Mouse (Mus musculus) embryonic facial prominence, embryonic 13.5 days (tissue): ENCODE results near the gene Tceanc. TPM values are rescaled to one million over a fixed set of nuclear protein-coding genes. Genes with fewer than 3 reads are reported as not detected.
A peak's percentile ranks its signal among the peaks of the same experiment; 100 is the strongest.

ENCODE experiments used
- ATAC-seq: fragments of 200-750 bp; cut with Nextera tagmentation; 2 replicates; pipeline ENCODE4 v1.8.0; 2017; ENCODE audit warnings: low read depth; ENCODE audit not compliant: insufficient number of reproducible peaks, insufficient read depth, low FRiP score, low TSS enrichment
- H3K27ac ChIP-seq: fragments of 300-500 bp; sonication (generic); 2 replicates; pipeline ENCODE4 v1.5.1; 2015; ENCODE audit warnings: moderate library complexity, mild to moderate bottlenecking, inconsistent platforms
- H3K27me3 ChIP-seq: fragments of 300-500 bp; sonication (generic); 2 replicates; pipeline ENCODE4 v1.6.1; 2015; ENCODE audit warnings: mild to moderate bottlenecking, inconsistent platforms
- H3K36me3 ChIP-seq: fragments of 300-500 bp; sonication (generic); 2 replicates; pipeline ENCODE4 v1.6.1; 2015; ENCODE audit warnings: mild to moderate bottlenecking, inconsistent platforms
- H3K4me1 ChIP-seq: fragments of 300-500 bp; sonication (generic); 2 replicates; pipeline ENCODE4 v1.6.1; 2015; ENCODE audit warnings: inconsistent platforms
- H3K4me2 ChIP-seq: fragments of 300-500 bp; sonication (generic); 2 replicates; pipeline ENCODE4 v1.6.1; 2015; ENCODE audit warnings: moderate library complexity, mild to moderate bottlenecking, inconsistent platforms
- H3K4me3 ChIP-seq: fragments of 300-500 bp; sonication (generic); 2 replicates; pipeline ENCODE4 v1.5.1; 2015; ENCODE audit warnings: mild to moderate bottlenecking, inconsistent platforms
- H3K9ac ChIP-seq: fragments of 300-500 bp; sonication (generic); 2 replicates; pipeline ENCODE4 v1.6.1; 2015; ENCODE audit warnings: mild to moderate bottlenecking, inconsistent platforms
- H3K9me3 ChIP-seq: fragments of 300-500 bp; sonication (generic); 2 replicates; pipeline ENCODE4 v1.6.1; 2016; ENCODE audit warnings: inconsistent platforms
- WGBS: fragments of 180-500 bp; shearing (Covaris S2); methylation state at CpG from one replicate; pipeline ENCODE4 v1.1.7; 2015; ENCODE audit warnings: mixed read lengths; 5-methylcytosine and 5-hydroxymethylcytosine counted together
- polyA plus RNA-seq: library from polyadenylated mRNA; unstranded; fragments of >200 nt; fragmentation: Nextera tagmentation; extraction: Ambion mirVana; gene quantifications from 2 replicates; pipeline ENCODE4 v1.2.1, GENCODE M21; 2015

Tceanc gene
- polyA plus RNA-seq, 1 experiment from 2014 or later: 9.6 TPM

GRCm38 (mm10) chrX:166479365-166479983, 38.9 kb downstream of the Tceanc start, which contains the start of gene Rab9:
TSS of gene Rab9 (minus strand) at chrX:166479867.
- H3K27me3 ChIP-seq: peaks cover 9% of the 10 kb centered on the region; the same call in 1 of the 2 replicates
- H3K9ac ChIP-seq: peak within 1 kb of the TSS; percentile 80
- WGBS: 22% methylated on average over 41 of the region's 41 CpGs

GRCm38 (mm10) chrX:166478631-166479364, 39.6 kb downstream of the Tceanc start:
- Histone ChIP-seq H3K36me3 (no peaks in the 10 kb centered on the region), H3K4me1 (peaks cover 14% of the 10 kb centered on the region; the same call in 1 of the 2 replicates), H3K27me3 (peaks cover 13% of the 10 kb centered on the region), H3K4me3 (peak overlapping the region; percentile 64), H3K9ac (peak overlapping the region; percentile 80), H3K27ac (peak overlapping the region; percentile 83), H3K4me2 (peak overlapping the region; percentile 59), H3K9me3 (no peaks in the 10 kb centered on the region)
- WGBS: 20% methylated on average over 28 of the region's 28 CpGs
- 0 out of 2 replicates have a peak, but pooled peaks have one; percentile 9 for ATAC-seq

More at GRCm38 (mm10) chrX:166479365-166479983, 38.9 kb downstream of the Tceanc start, which contains the start of gene Rab9:
- Histone ChIP-seq H3K36me3 (no peaks in the 10 kb centered on the region), H3K4me3 (peak within 1 kb of the TSS; percentile 64), H3K9me3 (no peaks in the 10 kb centered on the region), H3K27ac (peak within 1 kb of the TSS; percentile 83), H3K4me1 (peaks cover 10% of the 10 kb centered on the region; the same call in 1 of the 2 replicates), H3K4me2 (peak within 1 kb of the TSS; percentile 59)
- peak; percentile 96 for ATAC-seq

- peaks cover 14% of the 10 kb centered on the region; the same call in 1 of the 2 replicates for H3K4me1 ChIP-seq
- peaks cover 11% of the 10 kb centered on the region for H3K27me3 ChIP-seq
- H3K27ac ChIP-seq: no peak overlapping the region
- peak overlapping the region; percentile 59 for H3K4me2 ChIP-seq
- no peak for ATAC-seq
- WGBS: 53% methylated on average over 6 of the region's 6 CpGs
- H3K36me3 ChIP-seq: no peaks in the 10 kb centered on the region
- peak overlapping the region; percentile 64 for H3K4me3 ChIP-seq
- H3K9ac ChIP-seq: no peak overlapping the region
- H3K9me3 ChIP-seq: no peaks in the 10 kb centered on the region
These were observed 41.0 kb downstream of the Tceanc start for GRCm38 (mm10) chrX:166477393-166477792.

- H3K36me3 ChIP-seq: 0 out of 2 replicates have a peak, but pooled peaks cover 3% of the 10 kb centered on the region
- H3K4me3 ChIP-seq: no peak overlapping the region
- no peak for ATAC-seq
- no peak overlapping the region for H3K4me2 ChIP-seq
- no peaks in the 10 kb centered on the region for H3K9me3 ChIP-seq
- WGBS: 83% methylated on average over 6 of the region's 6 CpGs
- peaks cover 14% of the 10 kb centered on the region; the same call in 1 of the 2 replicates for H3K4me1 ChIP-seq
- no peak overlapping the region for H3K9ac ChIP-seq
- peaks cover 13% of the 10 kb centered on the region for H3K27me3 ChIP-seq
- no peak overlapping the region for H3K27ac ChIP-seq
These were observed 45.8 kb downstream of the Tceanc start for GRCm38 (mm10) chrX:166472612-166473011.

GRCm38 (mm10) chrX:166468321-166468720, 50.0 kb downstream of the Tceanc start:
- no peaks in the 10 kb centered on the region for H3K9me3 ChIP-seq
- H3K36me3 ChIP-seq: 0 out of 2 replicates have a peak, but pooled peaks cover 3% of the 10 kb centered on the region
- no peak overlapping the region for H3K27ac ChIP-seq
- H3K4me3 ChIP-seq: no peak overlapping the region
- H3K27me3 ChIP-seq: peaks cover 14% of the 10 kb centered on the region
- no peak for ATAC-seq
- H3K9ac ChIP-seq: no peak overlapping the region
- WGBS: 94% methylated on average over 7 of the region's 7 CpGs
- no peak overlapping the region for H3K4me2 ChIP-seq
- H3K4me1 ChIP-seq: no peaks in the 10 kb centered on the region

- Histone ChIP-seq H3K27ac (no peak overlapping the region), H3K9ac (no peak overlapping the region), H3K4me3 (no peak overlapping the region), H3K27me3 (peaks cover 6% of the 10 kb centered on the region), H3K4me2 (no peak overlapping the region), H3K36me3 (peaks cover 27% of the 10 kb centered on the region), H3K9me3 (no peaks in the 10 kb centered on the region), H3K4me1 (no peaks in the 10 kb centered on the region)
- WGBS: 76% methylated on average over 1 of the region's 1 CpGs
- ATAC-seq: no peak
These were observed 62.8 kb downstream of the Tceanc start for GRCm38 (mm10) chrX:166455525-166455924.

- Histone ChIP-seq H3K9ac (no peak overlapping the region), H3K4me1 (no peaks in the 10 kb centered on the region), H3K36me3 (peaks cover 29% of the 10 kb centered on the region), H3K27me3 (peaks cover 6% of the 10 kb centered on the region), H3K4me2 (no peak overlapping the region), H3K4me3 (no peak overlapping the region), H3K27ac (no peak overlapping the region), H3K9me3 (no peaks in the 10 kb centered on the region)
- WGBS: 76% methylated on average over 3 of the region's 3 CpGs
- ATAC-seq: no peak
These were observed 64.0 kb downstream of the Tceanc start for GRCm38 (mm10) chrX:166454331-166454730.

- H3K36me3 ChIP-seq: peaks cover 29% of the 10 kb centered on the region
- ATAC-seq: no peak
- H3K9me3 ChIP-seq: no peaks in the 10 kb centered on the region
- no peaks in the 10 kb centered on the region for H3K4me1 ChIP-seq
- no peak overlapping the region for H3K4me2 ChIP-seq
- H3K27me3 ChIP-seq: peaks cover 11% of the 10 kb centered on the region
- WGBS: 84% methylated on average over 6 of the region's 6 CpGs
- no peak overlapping the region for H3K4me3 ChIP-seq
- H3K9ac ChIP-seq: no peak overlapping the region
- H3K27ac ChIP-seq: no peak overlapping the region
These were observed 64.8 kb downstream of the Tceanc start for GRCm38 (mm10) chrX:166453532-166453931.

Other genes with a start within 250 kb of the Tceanc start
- gene Trappc2, start 78.0 kb downstream of the Tceanc start, polyA plus RNA-seq: 20.3 and 25.9 TPM in 2 replicates
- 7.5 and 8.2 TPM in 2 replicates for gene Ofd1, start 77.9 kb downstream of the Tceanc start, polyA plus RNA-seq
- gene Rab9, start 38.7 kb downstream of the Tceanc start, polyA plus RNA-seq: 60.7 and 64.4 TPM in 2 replicates
- 130 and 154 TPM in 2 replicates for gene Egfl6, start 67.2 kb upstream of the Tceanc start, polyA plus RNA-seq